Mouse (Mus musculus) layer of hippocampus, postnatal 25 days (tissue): ENCODE measurements around the gene Cacna1d. TPM values are rescaled to one million over a fixed set of nuclear protein-coding genes. Genes with fewer than 3 reads are reported as not detected.

ENCODE experiments used
- DNase-seq, 2 experiments: peaks; one replicate each; pipeline ENCODE4 v3.0.0; 2022; ENCODE audit warnings: mixed read lengths in 2 of 2, low spot score in 1 of 2; ENCODE audit errors: extremely low spot score in 1 of 2
- total RNA-seq, 2 experiments: library from RNA; stranded (reverse); gene quantifications; 2 replicates each; pipeline ENCODE4 v1.2.3; 2021

Gene Cacna1d
- total RNA-seq, 2 experiments from 2014 or later, result 35.9 to 53.8 TPM

- DNase-seq, result no peak
Observed at GRCm38 (mm10) chr14:30284446-30284845, 206.8 kb downstream of the Cacna1d start.

- no peak for DNase-seq
Observed at GRCm38 (mm10) chr14:30284022-30284421, 207.2 kb downstream of the Cacna1d start.

GRCm38 (mm10) chr14:30275572-30275971, 215.7 kb downstream of the Cacna1d start:
- DNase-seq, result no peak

GRCm38 (mm10) chr14:30272976-30273375, 218.3 kb downstream of the Cacna1d start:
- no peak for DNase-seq

- no peak for DNase-seq
Observed at GRCm38 (mm10) chr14:30272523-30272922, 218.7 kb downstream of the Cacna1d start.

- DNase-seq, result no peak
Observed at GRCm38 (mm10) chr14:30271856-30272255, 219.4 kb downstream of the Cacna1d start.

- no peak for DNase-seq
Observed at GRCm38 (mm10) chr14:30270350-30270749, 220.9 kb downstream of the Cacna1d start.

GRCm38 (mm10) chr14:30265728-30266127, 225.5 kb downstream of the Cacna1d start:
- DNase-seq, result no peak

- no peak for DNase-seq
Observed at GRCm38 (mm10) chr14:30261561-30262251, 229.5 kb downstream of the Cacna1d start.

- DNase-seq, result no peak
Observed at GRCm38 (mm10) chr14:30257626-30258025, 233.6 kb downstream of the Cacna1d start.

- no peak for DNase-seq
Observed at GRCm38 (mm10) chr14:30256486-30256885, 234.8 kb downstream of the Cacna1d start.

- DNase-seq, result no peak
Observed at GRCm38 (mm10) chr14:30255701-30256400, 235.4 kb downstream of the Cacna1d start.

GRCm38 (mm10) chr14:30254776-30255175, 236.5 kb downstream of the Cacna1d start:
- no peak for DNase-seq

- no peak for DNase-seq
Observed at GRCm38 (mm10) chr14:30252824-30253223, 238.4 kb downstream of the Cacna1d start.

- DNase-seq, result no peak
Observed at GRCm38 (mm10) chr14:30251351-30251750, 239.9 kb downstream of the Cacna1d start.

GRCm38 (mm10) chr14:30249591-30249990, 241.7 kb downstream of the Cacna1d start:
- DNase-seq, result no peak

GRCm38 (mm10) chr14:30248811-30249210, 242.4 kb downstream of the Cacna1d start:
- DNase-seq, result no peak

GRCm38 (mm10) chr14:30248121-30248520, 243.1 kb downstream of the Cacna1d start:
- DNase-seq, result no peak

GRCm38 (mm10) chr14:30247606-30248005, 243.6 kb downstream of the Cacna1d start:
- DNase-seq, result no peak

GRCm38 (mm10) chr14:30244776-30245175, 246.5 kb downstream of the Cacna1d start:
- DNase-seq, result no peak

- DNase-seq, result no peak
Observed at GRCm38 (mm10) chr14:30242818-30243205, 248.4 kb downstream of the Cacna1d start.
